Mouse (Mus musculus): Measurements from ENCODE around the gene Cfap36. TPM values are rescaled to one million over a fixed set of nuclear protein-coding genes. Genes with fewer than 3 reads are reported as not detected.

Gene Cfap36
- polyA plus RNA-seq, 1 experiment from 2014 or later = 41.5 TPM

DNA sequence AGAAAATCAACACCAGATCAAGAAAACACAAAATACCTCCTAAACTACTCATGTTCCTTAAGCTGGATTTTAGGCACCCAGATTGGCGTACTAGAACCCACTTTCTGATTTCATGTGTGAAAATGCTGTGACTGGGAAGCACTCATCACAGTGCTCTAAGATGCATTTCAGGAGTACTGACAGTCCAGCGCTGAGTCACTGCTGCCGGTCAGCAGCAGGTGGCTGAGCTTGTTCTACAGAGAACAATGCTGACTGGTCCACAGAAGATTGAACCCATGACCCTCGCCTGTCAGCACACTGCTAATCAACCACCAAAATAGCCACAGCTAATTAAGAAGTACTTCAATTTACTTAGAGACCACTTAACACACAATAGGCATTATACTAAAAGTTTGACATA, 5.2 kb downstream of the Cfap36 start:
- ATAC-seq (replicated peaks; ENCODE audit: extremely low read depth, insufficient read depth, low FRiP score) = no peak

DNA sequence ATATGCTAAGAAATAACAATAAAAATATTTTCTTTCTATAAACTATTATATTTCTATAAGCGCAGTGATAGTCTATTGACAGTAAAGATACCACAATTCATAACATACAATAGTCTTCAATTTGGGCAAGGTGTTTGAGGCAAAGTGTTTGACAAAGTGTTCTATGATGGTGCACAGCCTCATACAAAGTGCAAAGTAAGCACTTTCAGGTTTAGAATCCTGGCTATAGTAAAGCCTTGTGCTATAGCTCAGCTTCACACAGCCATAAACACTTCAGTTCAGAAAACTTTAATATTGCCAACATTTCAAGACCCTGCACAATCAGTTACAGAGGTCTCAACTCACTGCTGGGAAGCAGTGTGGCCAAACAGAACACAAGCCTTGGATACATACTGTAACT, 7.9 kb downstream of the Cfap36 start:
- no peaks in the 10 kb centered on the region for H3K27me3 ChIP-seq (ENCODE audit: control insufficient read depth, insufficient read depth, low read length)
- H3K4me1 ChIP-seq (ENCODE audit: control insufficient read depth, insufficient read depth, low read length) = peaks cover 3% of the 10 kb centered on the region; the same call in 1 of the 2 replicates
- no peak for ATAC-seq (replicated peaks; ENCODE audit: extremely low read depth, insufficient read depth, low FRiP score)
- 91% methylated on average over 1 of the region's 1 CpGs for WGBS
- H3K4me2 ChIP-seq (ENCODE audit: low read depth, low read length) = no peak overlapping the region
- no peak overlapping the region for H3K4me3 ChIP-seq (ENCODE audit: low read length)
- H3K27ac ChIP-seq (ENCODE audit: low read length) = no peak overlapping the region
- no peaks in the 10 kb centered on the region for H3K9me3 ChIP-seq (replicated peaks; ENCODE audit: control insufficient read depth, low read length)
- H3K36me3 ChIP-seq (ENCODE audit: control insufficient read depth, insufficient read depth) = peaks cover 8% of the 10 kb centered on the region; the same call in 1 of the 2 replicates
- H3K9ac ChIP-seq (ENCODE audit: low read length) = no peak overlapping the region

More for the DNA sequence above, 5.2 kb downstream of the Cfap36 start:
- no peaks in the 10 kb centered on the region for H3K9me3 ChIP-seq (replicated peaks; ENCODE audit: control insufficient read depth, low read length)
- no peak overlapping the region for H3K4me2 ChIP-seq (ENCODE audit: low read depth, low read length)
- WGBS = 64% methylated on average over 4 of the region's 4 CpGs
- no peaks in the 10 kb centered on the region for H3K27me3 ChIP-seq (ENCODE audit: control insufficient read depth, insufficient read depth, low read length)
- no peak overlapping the region for H3K27ac ChIP-seq (ENCODE audit: low read length)
- H3K36me3 ChIP-seq (ENCODE audit: control insufficient read depth, insufficient read depth) = peaks cover 8% of the 10 kb centered on the region; the same call in 1 of the 2 replicates
- no peak overlapping the region for H3K9ac ChIP-seq (ENCODE audit: low read length)
- H3K4me3 ChIP-seq (ENCODE audit: low read length) = no peak overlapping the region
- H3K4me1 ChIP-seq (ENCODE audit: control insufficient read depth, insufficient read depth, low read length) = peaks cover 15% of the 10 kb centered on the region

DNA sequence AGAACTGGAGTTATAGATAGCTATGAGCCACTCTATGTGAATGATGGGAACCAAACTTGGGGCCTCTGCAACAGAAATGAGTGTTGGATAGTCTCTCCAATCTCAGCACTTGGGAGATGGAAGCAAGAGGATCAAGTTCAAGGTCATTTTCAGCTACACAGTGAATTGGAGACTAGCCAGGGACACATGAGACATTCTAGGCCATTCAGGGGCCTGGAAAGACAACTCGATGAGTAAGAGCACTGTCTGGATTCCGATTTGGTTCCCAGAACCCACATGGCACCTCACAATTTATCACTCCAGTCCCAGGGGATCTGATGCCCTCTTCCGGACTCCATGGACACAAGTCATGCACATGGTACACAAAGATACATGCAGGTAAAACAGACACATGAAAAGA, 8.7 kb downstream of the Cfap36 start:
- H3K4me3 ChIP-seq (ENCODE audit: low read length) = no peak overlapping the region
- H3K4me1 ChIP-seq (ENCODE audit: control insufficient read depth, insufficient read depth, low read length) = peaks cover 5% of the 10 kb centered on the region; the same call in 1 of the 2 replicates
- WGBS = 65% methylated on average over 3 of the region's 3 CpGs
- ATAC-seq (replicated peaks; ENCODE audit: extremely low read depth, insufficient read depth, low FRiP score) = no peak
- peaks cover 8% of the 10 kb centered on the region; the same call in 1 of the 2 replicates for H3K36me3 ChIP-seq (ENCODE audit: control insufficient read depth, insufficient read depth)
- H3K9me3 ChIP-seq (replicated peaks; ENCODE audit: control insufficient read depth, low read length) = no peaks in the 10 kb centered on the region
- peak overlapping the region; percentile 27; the same call in 1 of the 2 replicates for H3K27ac ChIP-seq (ENCODE audit: low read length)
- H3K9ac ChIP-seq (ENCODE audit: low read length) = no peak overlapping the region
- no peak overlapping the region for H3K4me2 ChIP-seq (ENCODE audit: low read depth, low read length)
- H3K27me3 ChIP-seq (ENCODE audit: control insufficient read depth, insufficient read depth, low read length) = no peaks in the 10 kb centered on the region

DNA sequence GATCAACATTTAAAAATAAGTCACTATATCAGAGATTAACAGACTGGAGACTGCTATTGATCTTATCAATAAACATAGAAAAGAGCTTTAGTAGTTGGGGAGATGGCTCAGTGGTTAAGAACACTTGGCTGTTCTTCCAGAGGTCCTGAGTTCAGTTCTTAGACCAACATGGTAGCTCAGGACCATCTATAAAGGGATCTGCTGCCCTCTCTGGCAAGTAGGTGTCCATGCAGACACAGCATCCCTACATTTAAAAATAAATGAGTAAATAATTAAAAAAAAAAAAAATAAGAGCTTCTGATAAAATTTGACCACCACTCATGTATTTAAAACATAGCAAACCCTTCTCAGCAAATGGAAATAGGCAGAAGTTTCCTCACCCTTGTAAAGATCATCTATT, 9.2 kb downstream of the Cfap36 start:
- Histone ChIP-seq H3K4me1 (ENCODE audit: control insufficient read depth, insufficient read depth, low read length) (peaks cover 10% of the 10 kb centered on the region; the same call in 1 of the 2 replicates), H3K9ac (ENCODE audit: low read length) (no peak overlapping the region), H3K27ac (ENCODE audit: low read length) (no peak overlapping the region), H3K4me3 (ENCODE audit: low read length) (no peak overlapping the region), H3K9me3 (replicated peaks; ENCODE audit: control insufficient read depth, low read length) (no peaks in the 10 kb centered on the region), H3K27me3 (ENCODE audit: control insufficient read depth, insufficient read depth, low read length) (no peaks in the 10 kb centered on the region), H3K4me2 (ENCODE audit: low read depth, low read length) (no peak overlapping the region), H3K36me3 (ENCODE audit: control insufficient read depth, insufficient read depth) (peaks cover 6% of the 10 kb centered on the region; the same call in 1 of the 2 replicates)
- no peak for ATAC-seq (replicated peaks; ENCODE audit: extremely low read depth, insufficient read depth, low FRiP score)

DNA sequence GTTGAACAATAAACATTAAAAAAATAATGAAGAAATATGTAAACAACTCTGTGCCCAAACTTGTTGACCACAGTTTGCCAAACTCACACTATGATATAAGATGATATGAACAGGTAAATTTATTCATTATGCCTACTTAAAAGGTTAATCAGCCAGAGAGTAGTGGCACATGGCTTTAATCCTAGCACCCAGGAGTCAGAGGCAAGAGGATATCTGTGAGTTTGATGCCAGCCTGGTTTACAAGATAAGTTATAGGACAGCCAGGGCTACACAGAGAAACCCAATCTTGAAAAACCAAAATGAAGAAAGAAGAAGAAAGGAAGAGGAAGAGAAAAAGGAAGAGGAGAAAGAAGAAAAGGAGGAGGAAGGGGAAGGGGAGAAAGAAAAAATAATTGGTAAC, 9.8 kb downstream of the Cfap36 start:
- no peak overlapping the region for H3K9ac ChIP-seq (ENCODE audit: low read length)
- H3K9me3 ChIP-seq (replicated peaks; ENCODE audit: control insufficient read depth, low read length) = no peaks in the 10 kb centered on the region
- no peak overlapping the region for H3K27ac ChIP-seq (ENCODE audit: low read length)
- H3K27me3 ChIP-seq (ENCODE audit: control insufficient read depth, insufficient read depth, low read length) = no peaks in the 10 kb centered on the region
- no peak overlapping the region for H3K4me3 ChIP-seq (ENCODE audit: low read length)
- peaks cover 10% of the 10 kb centered on the region; the same call in 1 of the 2 replicates for H3K4me1 ChIP-seq (ENCODE audit: control insufficient read depth, insufficient read depth, low read length)
- no peak overlapping the region for H3K4me2 ChIP-seq (ENCODE audit: low read depth, low read length)
- peaks cover 6% of the 10 kb centered on the region; the same call in 1 of the 2 replicates for H3K36me3 ChIP-seq (ENCODE audit: control insufficient read depth, insufficient read depth)
- ATAC-seq (replicated peaks; ENCODE audit: extremely low read depth, insufficient read depth, low FRiP score) = no peak

DNA sequence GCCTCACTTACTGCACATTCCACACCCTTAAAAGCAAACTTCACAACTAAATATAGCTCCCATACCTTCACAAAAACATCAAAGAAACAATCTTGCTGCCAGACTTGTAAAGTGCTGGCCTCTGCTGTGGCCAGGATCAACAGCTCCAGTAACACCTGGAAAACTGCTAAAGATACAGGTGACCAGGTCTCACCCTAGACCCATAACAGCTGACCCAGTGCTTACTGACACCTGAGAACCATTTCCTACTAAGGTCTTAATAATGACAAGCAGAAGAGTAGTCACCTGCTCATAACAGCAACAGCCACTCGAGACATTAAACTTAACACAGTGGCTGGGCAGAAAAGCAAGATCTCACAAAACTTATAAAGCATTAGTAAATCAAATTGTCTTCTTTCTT, 13.6 kb downstream of the Cfap36 start:
- Histone ChIP-seq H3K36me3 (ENCODE audit: control insufficient read depth, insufficient read depth) (peaks cover 8% of the 10 kb centered on the region), H3K4me3 (ENCODE audit: low read length) (no peak overlapping the region), H3K4me1 (ENCODE audit: control insufficient read depth, insufficient read depth, low read length) (peaks cover 10% of the 10 kb centered on the region; the same call in 1 of the 2 replicates), H3K9ac (ENCODE audit: low read length) (no peak overlapping the region), H3K4me2 (ENCODE audit: low read depth, low read length) (no peak overlapping the region), H3K27ac (ENCODE audit: low read length) (no peak overlapping the region), H3K27me3 (ENCODE audit: control insufficient read depth, insufficient read depth, low read length) (no peaks in the 10 kb centered on the region), H3K9me3 (replicated peaks; ENCODE audit: control insufficient read depth, low read length) (no peaks in the 10 kb centered on the region)
- no peak for ATAC-seq (replicated peaks; ENCODE audit: extremely low read depth, insufficient read depth, low FRiP score)
- 70% methylated on average over 1 of the region's 1 CpGs for WGBS

DNA sequence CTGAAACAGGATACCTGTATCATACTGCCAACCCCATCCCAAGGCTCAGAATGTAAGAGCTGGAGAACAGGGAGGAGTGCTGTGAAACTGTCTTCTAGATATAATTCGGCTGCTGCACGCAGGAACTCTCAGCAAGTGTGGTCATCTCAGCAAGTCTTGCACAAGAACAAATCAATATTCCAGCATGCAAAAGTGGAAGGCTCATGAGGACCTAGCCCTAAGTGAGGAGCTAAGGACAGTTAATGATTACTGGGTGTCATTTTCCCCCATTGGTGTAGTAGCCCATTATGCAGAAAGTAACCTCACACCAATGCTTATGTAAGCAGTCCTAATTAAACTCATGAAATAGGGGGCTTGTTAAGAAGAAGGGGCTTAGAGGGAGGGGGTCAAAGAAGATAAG, 18.3 kb downstream of the Cfap36 start:
- Histone ChIP-seq H3K9ac (ENCODE audit: low read length) (no peak overlapping the region), H3K4me1 (ENCODE audit: control insufficient read depth, insufficient read depth, low read length) (peaks cover 7% of the 10 kb centered on the region; the same call in 1 of the 2 replicates), H3K4me2 (ENCODE audit: low read depth, low read length) (no peak overlapping the region), H3K27ac (ENCODE audit: low read length) (no peak overlapping the region), H3K36me3 (ENCODE audit: control insufficient read depth, insufficient read depth) (peaks cover 12% of the 10 kb centered on the region), H3K4me3 (ENCODE audit: low read length) (no peak overlapping the region), H3K9me3 (replicated peaks; ENCODE audit: control insufficient read depth, low read length) (no peaks in the 10 kb centered on the region), H3K27me3 (ENCODE audit: control insufficient read depth, insufficient read depth, low read length) (no peaks in the 10 kb centered on the region)
- 96% methylated on average over 2 of the region's 2 CpGs for WGBS
- no peak for ATAC-seq (replicated peaks; ENCODE audit: extremely low read depth, insufficient read depth, low FRiP score)

DNA sequence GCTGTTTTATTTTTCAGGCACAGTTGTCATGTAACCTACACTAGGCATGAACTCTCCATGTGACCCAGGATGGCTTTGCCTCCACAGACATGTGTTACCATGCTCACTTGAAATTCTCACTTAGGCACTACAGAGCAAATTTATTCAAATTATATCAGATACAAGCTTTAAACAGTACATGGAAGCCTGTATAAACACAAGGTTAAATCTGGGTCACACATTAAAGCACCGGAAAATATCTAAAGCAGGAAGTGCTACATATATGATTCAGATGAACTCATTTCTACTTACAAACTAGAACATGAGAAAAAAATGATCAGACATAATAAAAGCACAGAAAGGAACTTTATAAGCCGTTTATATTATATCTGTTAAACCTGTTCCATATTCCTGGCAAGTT, 22.5 kb downstream of the Cfap36 start:
- no peaks in the 10 kb centered on the region for H3K9me3 ChIP-seq (replicated peaks; ENCODE audit: control insufficient read depth, low read length)
- no peak for ATAC-seq (replicated peaks; ENCODE audit: extremely low read depth, insufficient read depth, low FRiP score)
- no peaks in the 10 kb centered on the region for H3K4me1 ChIP-seq (ENCODE audit: control insufficient read depth, insufficient read depth, low read length)
- no peak overlapping the region for H3K4me2 ChIP-seq (ENCODE audit: low read depth, low read length)
- 84% methylated on average over 2 of the region's 2 CpGs for WGBS
- no peak overlapping the region for H3K27ac ChIP-seq (ENCODE audit: low read length)
- no peak overlapping the region for H3K4me3 ChIP-seq (ENCODE audit: low read length)
- no peaks in the 10 kb centered on the region for H3K27me3 ChIP-seq (ENCODE audit: control insufficient read depth, insufficient read depth, low read length)
- no peak overlapping the region for H3K9ac ChIP-seq (ENCODE audit: low read length)
- peaks cover 36% of the 10 kb centered on the region for H3K36me3 ChIP-seq (ENCODE audit: control insufficient read depth, insufficient read depth)

DNA sequence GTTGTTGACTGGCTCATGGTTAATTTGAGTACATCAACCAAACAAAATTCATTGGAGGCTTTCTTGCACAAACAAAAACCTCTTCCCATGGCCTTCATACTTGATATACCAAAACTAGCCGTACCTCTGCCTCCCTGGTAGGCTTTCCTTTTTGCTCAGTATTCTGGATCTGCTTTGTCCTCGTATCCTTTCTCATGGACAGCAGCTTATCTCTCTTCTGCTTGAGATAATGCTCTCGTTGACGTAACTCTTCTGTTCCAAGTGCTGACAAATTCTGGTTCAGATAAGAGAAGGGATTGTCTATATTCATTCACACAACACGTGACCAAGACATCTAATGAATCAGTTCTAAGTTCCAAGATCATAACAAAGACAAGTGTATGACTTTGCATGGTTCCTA, 24.9 kb downstream of the Cfap36 start:
- Histone ChIP-seq H3K9me3 (replicated peaks; ENCODE audit: control insufficient read depth, low read length) (no peaks in the 10 kb centered on the region), H3K4me3 (ENCODE audit: low read length) (no peak overlapping the region), H3K36me3 (ENCODE audit: control insufficient read depth, insufficient read depth) (peaks cover 32% of the 10 kb centered on the region), H3K4me2 (ENCODE audit: low read depth, low read length) (no peak overlapping the region), H3K9ac (ENCODE audit: low read length) (no peak overlapping the region), H3K27me3 (ENCODE audit: control insufficient read depth, insufficient read depth, low read length) (no peaks in the 10 kb centered on the region), H3K27ac (ENCODE audit: low read length) (no peak overlapping the region), H3K4me1 (ENCODE audit: control insufficient read depth, insufficient read depth, low read length) (no peaks in the 10 kb centered on the region)
- WGBS = 28% methylated on average over 5 of the region's 5 CpGs
- no peak for ATAC-seq (replicated peaks; ENCODE audit: extremely low read depth, insufficient read depth, low FRiP score)
